Mouse (Mus musculus): Measurements from ENCODE around the gene Olfr5. TPM values are rescaled to one million over a fixed set of nuclear protein-coding genes. Genes with fewer than 3 reads are reported as not detected.
"Not testable (repeated sequence)": the region's sequence is repeated elsewhere in the genome, so short reads cannot be mapped to it uniquely, and the experiment has no call there.

Gene Olfr5
- polyA plus RNA-seq (2015; fragmentation: Nextera tagmentation; extraction: Ambion mirVana): not detected in 2 replicates

GRCm38 (mm10) chr7:6486841-6487240 lies at the start of gene Olfr5:
Gene Olfr5, minus strand, starts transcription at chr7:6486941.
- Histone ChIP-seq H3K27ac (no peak within 1 kb of the TSS), H3K4me3 (no peak within 1 kb of the TSS), H3K36me3 (no peaks in the 10 kb centered on the region), H3K27me3 (no peaks in the 10 kb centered on the region), H3K4me1 (replicated peaks) (no peaks in the 10 kb centered on the region), H3K9ac (no peak within 1 kb of the TSS), H3K9me3 (replicated peaks) (no peaks in the 10 kb centered on the region), H3K4me2 (no peak within 1 kb of the TSS)
- no peak for ATAC-seq (replicated peaks; ENCODE audit: insufficient number of reproducible peaks, insufficient read depth, low FRiP score, low read depth)
- WGBS: 21% methylated on average over 2 of the region's 2 CpGs

DNA sequence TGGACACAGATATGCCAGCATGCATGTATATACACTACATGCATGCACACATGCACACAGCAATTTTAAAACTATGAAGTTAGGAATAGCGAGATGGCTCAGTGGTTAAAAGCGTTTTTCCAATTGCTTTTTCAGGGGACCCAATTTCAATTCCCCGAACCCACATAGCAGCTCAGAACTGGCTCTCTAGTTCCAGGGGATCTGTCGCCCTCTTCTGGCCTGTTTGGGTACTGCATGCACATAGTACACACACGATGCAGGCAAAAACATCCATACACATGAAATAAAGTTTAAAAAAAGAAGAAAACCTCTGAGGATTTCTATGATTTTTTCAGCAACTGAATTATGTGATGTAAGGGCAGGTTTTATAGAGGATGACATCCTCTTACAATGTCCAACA lies 39.4 kb upstream of the Olfr5 start:
- Histone ChIP-seq H3K4me1 (replicated peaks) (no peaks in the 10 kb centered on the region), H3K27me3 (no peaks in the 10 kb centered on the region), H3K36me3 (no peaks in the 10 kb centered on the region), H3K27ac (no peak overlapping the region), H3K4me3 (no peak overlapping the region), H3K9ac (no peak overlapping the region), H3K4me2 (no peak overlapping the region), H3K9me3 (replicated peaks) (no peaks in the 10 kb centered on the region; the same call in 1 of the 2 replicates)
- no peak for ATAC-seq (replicated peaks; ENCODE audit: insufficient number of reproducible peaks, insufficient read depth, low FRiP score, low read depth)
- WGBS: 60% methylated on average over 5 of the region's 5 CpGs

- H3K9me3 ChIP-seq (replicated peaks): no peaks in the 10 kb centered on the region; the same call in 1 of the 2 replicates
- no peaks in the 10 kb centered on the region for H3K36me3 ChIP-seq
- no peaks in the 10 kb centered on the region for H3K27me3 ChIP-seq
- no peak overlapping the region for H3K4me2 ChIP-seq
- 49% methylated on average over 3 of the region's 3 CpGs for WGBS
- no peak overlapping the region for H3K27ac ChIP-seq
- no peak overlapping the region for H3K4me3 ChIP-seq
- no peak for ATAC-seq (replicated peaks; ENCODE audit: insufficient number of reproducible peaks, insufficient read depth, low FRiP score, low read depth)
- no peaks in the 10 kb centered on the region for H3K4me1 ChIP-seq (replicated peaks)
- no peak overlapping the region for H3K9ac ChIP-seq
Observed at GRCm38 (mm10) chr7:6525001-6525400, 38.3 kb upstream of the Olfr5 start.

GRCm38 (mm10) chr7:6522850-6523249 lies 36.1 kb upstream of the Olfr5 start, which contains the start of gene Olfr1349:
Gene Olfr1349, minus strand, starts transcription at chr7:6522950.
- Histone ChIP-seq H3K36me3 (no peaks in the 10 kb centered on the region), H3K27me3 (no peaks in the 10 kb centered on the region), H3K4me1 (replicated peaks) (no peaks in the 10 kb centered on the region), H3K4me2 (no peak within 1 kb of the TSS), H3K9me3 (replicated peaks) (no peaks in the 10 kb centered on the region; the same call in 1 of the 2 replicates), H3K9ac (no peak within 1 kb of the TSS), H3K4me3 (no peak within 1 kb of the TSS), H3K27ac (no peak within 1 kb of the TSS)
- 68% methylated on average over 5 of the region's 5 CpGs for WGBS
- no peak for ATAC-seq (replicated peaks; ENCODE audit: insufficient number of reproducible peaks, insufficient read depth, low FRiP score, low read depth)

- 17% methylated on average over 1 of the region's 1 CpGs for WGBS
- H3K4me3 ChIP-seq: no peak overlapping the region
- no peak overlapping the region for H3K9ac ChIP-seq
- H3K36me3 ChIP-seq: no peaks in the 10 kb centered on the region
- no peak overlapping the region for H3K27ac ChIP-seq
- no peak for ATAC-seq (replicated peaks; ENCODE audit: insufficient number of reproducible peaks, insufficient read depth, low FRiP score, low read depth)
- no peaks in the 10 kb centered on the region; the same call in 1 of the 2 replicates for H3K9me3 ChIP-seq (replicated peaks)
- no peak overlapping the region for H3K4me2 ChIP-seq
- no peaks in the 10 kb centered on the region for H3K27me3 ChIP-seq
- H3K4me1 ChIP-seq (replicated peaks): no peaks in the 10 kb centered on the region
Observed at GRCm38 (mm10) chr7:6521666-6522065, 34.9 kb upstream of the Olfr5 start.

DNA sequence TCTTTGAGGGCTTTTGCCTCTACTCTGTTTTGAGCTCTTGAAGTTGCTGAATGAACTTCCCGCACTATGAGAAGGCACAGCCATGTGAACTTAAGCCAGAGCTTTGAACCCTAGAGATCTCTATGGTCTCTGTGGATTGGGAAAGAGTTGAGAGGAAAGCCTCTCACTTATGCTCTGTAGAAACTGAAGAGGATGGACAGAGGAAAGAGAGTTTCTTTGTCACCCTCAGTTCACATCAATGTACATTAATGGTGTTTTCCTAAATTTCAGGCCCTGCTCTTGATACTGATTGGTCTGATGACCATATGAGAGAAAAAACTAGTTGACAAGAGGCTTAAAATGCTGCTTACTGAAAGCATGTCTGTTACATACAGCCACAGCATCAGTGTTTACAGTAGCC lies 21.9 kb upstream of the Olfr5 start, which contains the start of gene Olfr1348:
TSS of gene Olfr1348 (minus strand) at position 101 of the 400 bp plus-strand sequence.
- H3K4me3 ChIP-seq: no peak within 1 kb of the TSS
- ATAC-seq (replicated peaks; ENCODE audit: insufficient number of reproducible peaks, insufficient read depth, low FRiP score, low read depth): no peak
- WGBS: 89% methylated on average over 1 of the region's 1 CpGs
- H3K9ac ChIP-seq: no peak within 1 kb of the TSS
- no peak within 1 kb of the TSS for H3K27ac ChIP-seq
- peaks cover 2% of the 10 kb centered on the region; the same call in 1 of the 2 replicates for H3K9me3 ChIP-seq (replicated peaks)
- no peaks in the 10 kb centered on the region for H3K27me3 ChIP-seq
- no peaks in the 10 kb centered on the region for H3K36me3 ChIP-seq
- no peaks in the 10 kb centered on the region for H3K4me1 ChIP-seq (replicated peaks)
- H3K4me2 ChIP-seq: no peak within 1 kb of the TSS

DNA sequence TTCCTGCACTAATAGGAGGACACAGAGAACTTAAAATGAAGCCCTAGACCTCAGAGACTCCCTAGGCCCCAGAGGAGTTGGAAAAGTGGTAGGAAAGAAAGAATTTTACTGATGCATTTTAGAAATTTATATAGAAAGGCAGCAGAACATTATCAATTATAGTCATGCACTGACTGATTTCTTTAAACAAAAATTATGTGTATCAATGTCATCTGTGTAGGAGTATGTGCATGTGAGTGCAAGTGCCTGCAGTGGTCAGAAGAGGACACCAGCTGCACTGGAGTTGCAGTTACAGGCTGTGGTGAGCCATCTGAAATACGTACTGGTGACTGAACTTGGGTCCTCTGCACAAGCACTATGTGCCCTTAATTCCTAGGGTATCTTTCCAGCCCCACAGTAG lies 12.9 kb upstream of the Olfr5 start, which contains the start of gene Olfr1347:
TSS of gene Olfr1347 (minus strand) at position 101 of the 400 bp plus-strand sequence.
- Histone ChIP-seq H3K27me3 (no peaks in the 10 kb centered on the region), H3K4me3 (no peak within 1 kb of the TSS), H3K36me3 (no peaks in the 10 kb centered on the region), H3K27ac (no peak within 1 kb of the TSS), H3K9me3 (replicated peaks) (peaks cover 3% of the 10 kb centered on the region; the same call in 1 of the 2 replicates), H3K4me1 (replicated peaks) (no peaks in the 10 kb centered on the region), H3K4me2 (no peak within 1 kb of the TSS), H3K9ac (no peak within 1 kb of the TSS)
- ATAC-seq (replicated peaks; ENCODE audit: insufficient number of reproducible peaks, insufficient read depth, low FRiP score, low read depth): no peak
- WGBS: 41% methylated on average over 1 of the region's 1 CpGs

DNA sequence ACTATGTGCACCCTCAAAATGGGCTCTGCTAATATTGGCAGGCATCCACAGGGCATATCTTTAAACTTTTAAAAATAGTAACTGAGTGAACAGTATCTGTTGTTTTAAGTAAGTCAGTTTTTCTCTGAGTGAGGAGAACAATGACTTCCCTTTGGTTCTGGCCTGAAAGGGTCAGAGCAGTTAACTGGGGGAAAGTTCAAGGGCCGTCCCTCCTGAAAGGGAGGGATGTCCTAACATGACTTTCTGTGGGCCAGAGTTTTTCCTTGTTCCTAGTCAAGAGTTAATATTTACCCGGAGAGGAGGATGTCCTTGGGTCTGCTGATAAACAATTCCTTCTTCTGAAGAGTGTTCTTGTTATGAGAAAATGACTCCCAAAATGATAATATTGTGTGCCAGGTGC lies 9.1 kb downstream of the Olfr5 start:
- not testable (repeated sequence) for H3K9me3 ChIP-seq (replicated peaks); H3K4me1 ChIP-seq (replicated peaks); H3K9ac ChIP-seq; H3K27ac ChIP-seq; H3K4me3 ChIP-seq; H3K36me3 ChIP-seq; H3K27me3 ChIP-seq; H3K4me2 ChIP-seq; ATAC-seq (replicated peaks; ENCODE audit: insufficient number of reproducible peaks, insufficient read depth, low FRiP score, low read depth)
- WGBS: 59% methylated on average over 2 of the region's 2 CpGs

DNA sequence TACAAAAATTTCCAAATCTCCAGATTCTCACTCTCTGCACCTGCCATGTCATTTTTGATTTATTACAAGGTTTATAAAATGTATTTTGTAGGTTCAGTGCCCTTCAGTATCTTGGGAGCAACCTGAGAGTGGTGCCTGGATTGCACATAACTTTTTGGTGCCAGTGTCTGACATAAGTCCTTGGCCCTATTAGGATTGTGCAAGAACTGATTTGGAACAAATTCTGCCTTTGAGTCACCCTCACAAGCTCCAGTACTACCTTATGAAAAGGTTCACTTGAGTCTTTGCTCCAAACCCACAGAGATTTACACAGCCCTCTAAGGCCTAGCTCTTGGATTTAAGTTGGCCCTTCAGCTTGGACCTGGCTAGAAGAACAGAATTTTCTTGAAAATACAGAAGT lies 19.8 kb downstream of the Olfr5 start, which contains the start of gene Olfr1346:
TSS of gene Olfr1346 (plus strand) at position 151 of the 400 bp plus-strand sequence.
- Histone ChIP-seq H3K4me3 (no peak within 1 kb of the TSS), H3K9ac (no peak within 1 kb of the TSS), H3K4me2 (no peak within 1 kb of the TSS), H3K27me3 (no peaks in the 10 kb centered on the region), H3K4me1 (replicated peaks) (no peaks in the 10 kb centered on the region), H3K9me3 (replicated peaks) (no peaks in the 10 kb centered on the region), H3K27ac (no peak within 1 kb of the TSS), H3K36me3 (no peaks in the 10 kb centered on the region)
- ATAC-seq (replicated peaks; ENCODE audit: insufficient number of reproducible peaks, insufficient read depth, low FRiP score, low read depth): no peak

GRCm38 (mm10) chr7:6456399-6456798 lies 30.3 kb downstream of the Olfr5 start:
- ATAC-seq (replicated peaks; ENCODE audit: insufficient number of reproducible peaks, insufficient read depth, low FRiP score, low read depth): no peak
- WGBS: 40% methylated on average over 3 of the region's 3 CpGs
- no peaks in the 10 kb centered on the region for H3K4me1 ChIP-seq (replicated peaks)

DNA sequence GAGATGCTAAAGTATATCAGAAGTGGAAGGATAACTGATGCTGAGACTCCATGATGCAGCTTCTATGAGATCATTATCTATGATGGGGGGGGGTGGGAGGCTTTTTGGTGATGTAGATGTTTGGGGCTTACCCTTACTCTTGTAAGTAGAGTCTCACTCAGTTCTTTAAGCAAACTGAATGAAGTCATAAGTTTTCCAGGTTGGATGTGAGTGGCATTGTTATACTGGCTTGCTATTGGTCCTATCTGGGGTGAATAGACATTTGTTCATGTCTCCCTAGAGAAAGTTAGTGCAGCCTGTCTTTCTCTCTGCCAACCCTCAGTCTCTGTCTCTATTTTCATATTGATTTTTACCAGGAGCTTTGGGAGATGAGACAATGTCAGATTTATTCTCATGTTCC lies 30.9 kb downstream of the Olfr5 start, which contains the start of gene Olfr1336:
TSS of gene Olfr1336 (plus strand) at position 301 of the 400 bp plus-strand sequence.
- Histone ChIP-seq H3K9ac (no peak within 1 kb of the TSS), H3K4me2 (no peak within 1 kb of the TSS), H3K4me3 (no peak within 1 kb of the TSS), H3K27me3 (no peaks in the 10 kb centered on the region), H3K27ac (no peak within 1 kb of the TSS), H3K36me3 (no peaks in the 10 kb centered on the region), H3K9me3 (replicated peaks) (no peaks in the 10 kb centered on the region), H3K4me1 (replicated peaks) (no peaks in the 10 kb centered on the region)
- no peak for ATAC-seq (replicated peaks; ENCODE audit: insufficient number of reproducible peaks, insufficient read depth, low FRiP score, low read depth)

More at GRCm38 (mm10) chr7:6456399-6456798, 30.3 kb downstream of the Olfr5 start:
- Histone ChIP-seq H3K36me3 (no peaks in the 10 kb centered on the region), H3K4me2 (no peak overlapping the region), H3K27me3 (no peaks in the 10 kb centered on the region), H3K9me3 (replicated peaks) (no peaks in the 10 kb centered on the region), H3K27ac (no peak overlapping the region), H3K9ac (no peak overlapping the region), H3K4me3 (no peak overlapping the region)

DNA sequence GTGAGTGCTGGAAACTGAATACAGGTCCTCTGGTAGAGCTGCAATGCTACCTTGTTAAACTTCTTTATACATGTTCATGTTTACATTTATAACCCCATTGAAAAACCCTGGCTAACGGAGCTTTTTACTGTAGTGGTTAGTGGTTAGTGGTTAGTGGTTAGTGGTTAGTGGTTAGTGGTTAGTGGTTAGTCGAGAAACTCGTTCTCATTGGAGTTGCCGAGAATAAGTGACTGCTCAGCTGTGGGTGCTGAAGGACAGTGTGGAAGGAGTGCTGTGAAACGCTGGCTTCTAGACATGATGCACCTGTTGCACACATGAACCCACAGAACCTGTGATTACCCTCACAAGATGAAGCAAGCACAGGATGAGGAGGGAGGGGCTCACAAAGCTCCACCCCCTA lies 39.0 kb downstream of the Olfr5 start:
- Histone ChIP-seq H3K27ac (no peak overlapping the region), H3K9ac (no peak overlapping the region), H3K36me3 (no peaks in the 10 kb centered on the region), H3K27me3 (no peaks in the 10 kb centered on the region), H3K9me3 (replicated peaks) (no peaks in the 10 kb centered on the region), H3K4me2 (no peak overlapping the region), H3K4me3 (no peak overlapping the region), H3K4me1 (replicated peaks) (no peaks in the 10 kb centered on the region)
- no peak for ATAC-seq (replicated peaks; ENCODE audit: insufficient number of reproducible peaks, insufficient read depth, low FRiP score, low read depth)
- WGBS: 70% methylated on average over 5 of the region's 5 CpGs

Data from heart, embryonic 15.5 days (tissue).